Mouse (Mus musculus): Measurements from ENCODE around the gene Prdm16.

Gene Prdm16

DNA sequence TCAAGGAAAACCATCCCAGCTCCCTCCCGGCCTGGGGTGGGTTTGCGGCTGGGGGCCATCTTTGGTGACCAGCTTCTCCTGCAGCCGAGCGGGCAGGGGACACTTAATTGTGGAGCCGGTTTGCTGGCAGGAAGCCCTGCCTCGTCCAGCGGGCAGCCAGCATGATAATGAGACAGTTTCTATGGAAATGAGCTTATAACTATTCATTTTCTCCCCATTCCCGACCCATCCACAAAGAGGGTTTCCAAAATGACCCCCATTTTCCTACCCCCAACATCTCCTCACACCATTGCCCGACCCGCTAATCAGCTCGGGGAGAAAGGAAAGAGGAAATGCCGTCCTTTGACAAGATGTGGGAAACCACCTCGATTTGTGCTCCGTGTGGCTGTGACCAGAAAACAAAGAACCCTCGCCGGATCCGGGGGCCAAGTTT is 86.7 kb downstream of the Prdm16 start:
- DNase-seq (ENCODE audit: low read depth), result no peak

DNA sequence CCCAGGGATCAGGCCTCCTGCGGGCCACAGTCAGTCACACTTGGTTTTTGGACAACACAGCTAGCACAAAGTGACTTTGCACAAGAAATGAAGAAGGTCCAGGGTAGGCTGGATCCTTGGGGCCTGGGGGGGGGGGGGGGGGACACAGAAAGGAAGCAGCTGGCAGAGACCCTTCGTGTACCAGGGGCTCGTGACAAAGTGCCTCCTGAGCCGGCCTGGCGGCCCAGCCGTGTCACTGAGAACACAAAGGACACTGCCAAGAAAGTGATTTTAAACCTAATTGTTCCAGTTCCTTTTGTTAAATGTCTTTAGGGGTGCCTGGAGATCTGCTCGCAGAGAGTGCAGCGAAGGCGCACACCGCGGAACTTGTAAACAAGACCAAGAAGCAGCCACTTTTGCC is 87.2 kb downstream of the Prdm16 start:
- no peak for DNase-seq (ENCODE audit: low read depth)

DNA sequence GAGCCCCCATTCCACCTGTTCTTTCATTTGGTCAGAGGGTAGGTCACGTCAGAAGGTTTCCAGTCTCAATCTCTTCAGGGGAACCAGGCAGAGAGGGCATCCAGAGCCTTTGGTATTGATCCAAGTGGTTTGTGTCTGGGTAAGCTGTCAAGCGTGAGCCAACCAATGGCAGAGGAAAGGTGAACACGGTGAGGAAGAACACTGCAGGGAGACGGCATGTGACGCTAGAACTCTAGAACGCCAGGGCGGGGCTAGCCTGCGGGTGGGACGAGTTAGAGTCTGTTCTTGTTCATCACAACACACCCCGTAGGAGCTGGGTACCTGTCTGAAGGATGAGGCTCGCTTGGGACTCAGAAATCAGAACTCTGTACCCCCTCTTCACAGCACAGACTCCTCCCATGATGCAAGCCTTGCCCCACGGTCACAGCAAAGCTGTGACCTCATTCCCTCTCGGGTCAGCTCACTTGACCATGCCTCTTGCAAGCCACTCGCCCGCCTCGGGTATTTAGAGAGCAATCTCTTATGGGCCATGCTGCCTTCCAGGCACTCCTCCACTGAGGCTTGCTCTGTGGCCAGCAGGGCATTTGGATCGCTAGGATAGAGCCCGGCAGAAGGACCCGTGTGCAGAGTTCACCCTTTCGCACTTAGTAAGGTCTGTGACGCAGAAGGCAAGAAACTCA is 89.4 kb downstream of the Prdm16 start:
- no peak for DNase-seq (ENCODE audit: low read depth)

DNA sequence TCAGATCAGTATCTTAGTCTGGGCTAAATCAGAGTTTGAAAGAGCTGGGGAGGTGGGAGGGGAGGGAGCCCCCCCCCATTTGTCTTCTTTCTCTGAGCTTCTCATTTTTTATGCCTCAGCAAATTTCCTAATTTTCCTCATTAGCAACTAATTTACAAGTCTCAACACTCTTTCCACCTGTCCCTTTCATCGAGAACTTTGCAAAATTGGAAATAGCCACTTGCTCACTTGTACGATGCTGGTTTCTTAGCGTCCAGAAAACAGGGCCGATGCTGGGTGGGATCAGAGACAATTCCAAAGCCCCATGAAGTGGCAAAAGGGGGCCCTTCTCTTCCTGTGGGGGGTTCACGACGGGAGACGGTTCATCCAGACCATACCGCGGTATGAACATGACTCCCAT is 91.4 kb downstream of the Prdm16 start:
- DNase-seq (ENCODE audit: low read depth), result no peak

DNA sequence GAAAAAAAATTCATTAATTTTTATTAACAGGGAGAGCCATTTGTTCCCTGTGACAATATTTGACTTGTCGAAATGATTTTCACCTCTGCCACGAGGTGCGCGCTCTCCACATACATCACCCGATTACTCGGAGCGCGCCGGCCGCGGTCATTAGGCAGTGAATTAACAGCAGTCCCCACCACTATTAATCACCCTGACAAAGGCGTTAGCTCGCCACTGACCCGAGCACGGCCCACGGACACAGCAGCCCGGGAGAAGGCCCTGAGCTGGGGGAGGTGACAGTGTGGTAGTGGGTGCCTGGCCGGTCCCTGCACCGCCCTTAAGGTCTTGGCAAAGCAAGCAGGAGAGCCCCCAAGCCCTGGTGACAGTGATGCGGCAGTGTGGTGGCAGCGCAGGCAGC is 92.8 kb downstream of the Prdm16 start:
- no peak for DNase-seq (ENCODE audit: low read depth)

DNA sequence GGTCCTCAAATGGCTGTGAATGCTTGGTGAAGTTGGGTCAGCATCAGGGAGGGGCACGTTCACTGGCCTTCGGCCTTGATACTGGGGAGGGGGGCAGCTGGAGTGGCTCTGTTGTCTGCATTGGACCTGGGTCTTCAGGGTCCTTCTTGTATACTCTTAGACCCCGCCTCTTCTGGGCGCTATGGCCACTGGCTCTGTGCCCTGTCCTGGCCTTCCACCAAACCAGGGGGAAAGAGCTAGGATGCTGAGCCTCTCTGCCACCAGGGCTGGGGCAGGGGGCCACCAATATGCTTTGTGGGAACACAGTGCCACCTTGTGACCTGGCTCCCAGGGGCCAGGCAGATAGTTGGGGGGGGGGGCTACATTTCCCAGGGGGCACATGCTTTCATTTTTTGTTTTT is 93.5 kb downstream of the Prdm16 start:
- DNase-seq (ENCODE audit: low read depth), result no peak

DNA sequence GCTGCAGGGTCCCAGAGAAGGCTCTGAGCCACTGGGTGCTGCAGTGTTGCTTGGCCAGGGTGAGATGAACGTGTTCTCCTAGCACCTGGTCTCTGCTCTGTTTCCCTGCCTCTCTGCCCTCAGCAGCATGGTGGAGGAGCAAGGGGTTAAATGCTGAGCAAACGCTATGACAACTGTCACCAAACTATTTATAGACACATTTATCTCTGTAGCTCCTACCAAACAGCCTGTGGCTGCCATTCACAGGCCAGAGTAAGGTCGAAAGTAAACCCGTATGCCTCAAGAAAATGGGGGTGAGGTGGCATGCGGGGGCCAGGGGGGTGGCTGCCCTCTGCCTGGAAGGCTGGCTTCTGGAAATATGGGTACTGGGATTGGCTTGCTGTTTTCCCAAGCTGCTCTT is 94.1 kb downstream of the Prdm16 start:
- DNase-seq (ENCODE audit: low read depth), result no peak

DNA sequence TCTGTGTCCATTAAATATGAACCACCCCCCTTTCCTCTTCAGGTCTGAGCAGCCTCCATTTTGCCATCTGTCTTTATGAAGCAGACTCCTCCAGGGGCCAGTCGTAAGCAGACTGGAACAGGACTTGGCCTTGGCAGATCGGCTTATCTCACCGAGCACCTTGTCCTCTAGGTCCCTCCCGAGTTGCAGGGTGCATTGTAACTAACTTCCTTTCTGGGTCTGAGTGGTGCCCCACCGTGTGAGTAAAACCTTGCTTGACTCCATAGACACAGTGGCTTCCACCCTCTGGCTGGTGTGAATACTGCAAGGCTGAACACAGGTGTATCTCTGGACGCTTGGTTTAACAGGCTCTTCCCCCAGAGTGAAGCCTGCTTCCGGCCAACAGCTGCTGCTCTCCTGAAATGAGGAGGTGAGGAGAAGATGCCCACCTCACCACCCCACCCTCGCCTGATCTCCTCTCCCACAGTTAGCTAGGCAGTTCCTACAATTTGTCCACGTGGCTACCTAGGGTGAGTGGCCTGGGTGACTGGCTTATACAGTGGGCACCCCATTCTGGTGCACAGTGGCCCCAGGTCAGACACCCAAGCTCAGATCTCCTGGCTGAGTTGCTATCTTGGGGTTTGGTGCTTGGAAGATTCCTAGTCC is 94.9 kb downstream of the Prdm16 start:
- no peak for DNase-seq (ENCODE audit: low read depth)

DNA sequence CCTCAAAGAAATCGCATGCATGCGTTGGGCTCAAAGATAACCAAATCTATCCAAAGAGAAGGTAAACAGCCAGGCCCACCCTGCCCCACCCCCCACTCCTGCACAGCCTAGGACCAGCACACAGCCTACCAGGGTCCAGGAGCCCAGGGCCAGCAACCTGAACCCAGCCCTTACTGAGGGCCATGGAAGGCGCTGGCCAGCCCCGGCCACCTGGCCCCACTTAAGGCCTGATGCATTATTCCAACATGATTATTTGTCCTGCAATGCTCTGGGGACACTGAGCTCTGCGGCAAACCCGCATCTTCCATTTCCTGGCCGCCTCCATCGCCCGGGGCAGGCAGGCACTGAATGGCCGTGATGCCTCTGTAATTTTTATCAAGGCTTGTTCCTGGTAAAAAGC is 96.0 kb downstream of the Prdm16 start:
- no peak for DNase-seq (ENCODE audit: low read depth)

DNA sequence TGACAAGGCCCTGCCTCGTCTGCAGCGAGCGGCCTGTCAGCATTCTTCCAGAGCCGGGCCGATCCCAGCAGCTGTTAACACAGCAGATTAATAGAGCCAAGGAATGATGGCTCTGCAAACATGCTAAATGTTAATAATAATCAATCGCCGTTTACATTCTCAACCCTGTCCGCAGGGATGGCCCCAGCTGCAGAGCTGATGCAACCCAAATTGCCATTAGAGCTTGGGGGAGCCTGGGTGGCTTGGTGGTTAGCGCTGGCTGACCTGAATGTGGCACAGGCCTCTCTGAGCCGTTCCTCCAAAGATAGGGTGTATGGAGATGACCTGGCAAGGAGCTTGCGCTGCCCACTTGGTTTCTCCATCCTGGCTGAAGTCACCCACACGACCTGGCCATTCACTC is 97.0 kb downstream of the Prdm16 start:
- DNase-seq (ENCODE audit: low read depth), result no peak

DNA sequence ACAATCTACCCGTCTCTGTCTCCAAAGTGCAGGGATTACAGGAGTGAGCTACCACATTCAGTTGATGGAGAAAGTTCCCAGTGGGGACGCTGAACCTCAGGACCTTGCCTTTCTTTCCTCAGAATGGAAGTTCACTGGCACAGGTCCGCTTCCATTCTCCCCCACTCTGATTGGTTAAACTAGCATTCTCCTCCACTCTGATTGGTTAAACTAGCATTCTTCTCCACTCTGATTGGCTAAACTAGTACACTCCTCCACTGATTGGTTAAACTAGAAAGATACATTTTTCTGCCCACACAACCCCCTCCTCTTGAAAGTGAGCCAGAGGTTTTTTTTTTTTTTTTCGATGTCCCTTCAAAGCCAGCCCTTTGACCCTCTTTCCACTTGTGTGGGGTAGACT is 97.9 kb downstream of the Prdm16 start:
- DNase-seq (ENCODE audit: low read depth), result no peak

DNA sequence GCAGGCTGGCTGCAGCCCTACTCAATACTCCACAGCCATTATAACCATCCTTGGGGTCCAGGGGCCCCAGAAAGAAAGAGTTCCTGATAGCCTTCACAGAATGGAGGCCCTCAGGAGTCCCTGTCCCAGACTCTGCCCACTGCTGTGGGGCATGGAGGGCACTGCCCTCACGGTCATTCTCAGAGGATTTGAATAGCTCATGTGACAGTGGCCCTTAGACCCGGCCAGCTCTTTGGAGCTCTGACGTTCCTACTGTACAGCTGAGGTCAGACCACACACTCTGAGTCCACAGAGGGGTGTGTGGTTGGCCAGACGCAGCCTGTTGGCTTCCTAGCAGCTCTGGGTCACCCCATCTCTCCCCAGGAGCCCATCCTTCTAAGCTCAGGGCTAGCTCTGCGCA is 100.6 kb downstream of the Prdm16 start:
- DNase-seq (ENCODE audit: low read depth), result no peak

DNA sequence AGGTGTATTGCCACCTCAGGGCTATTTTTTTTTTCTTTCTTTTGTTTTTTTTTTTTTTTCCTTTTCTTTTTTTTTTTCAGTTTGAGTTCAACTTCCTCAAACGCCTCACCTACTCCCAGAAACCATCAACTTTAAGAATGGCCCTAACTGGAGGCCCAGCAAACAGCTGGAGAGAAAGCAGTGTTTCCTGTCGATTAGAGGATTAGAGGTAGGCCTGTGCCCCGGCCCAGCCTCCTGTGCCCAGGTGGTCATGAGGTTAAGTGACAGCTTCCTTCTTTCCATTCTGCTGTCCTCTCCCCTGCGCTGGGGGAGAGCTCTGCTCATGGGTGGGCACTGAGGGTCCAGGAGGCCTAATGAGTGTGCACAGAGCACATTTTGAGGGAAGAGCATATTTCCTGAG is 105.3 kb downstream of the Prdm16 start:
- no peak for DNase-seq (ENCODE audit: low read depth)

DNA sequence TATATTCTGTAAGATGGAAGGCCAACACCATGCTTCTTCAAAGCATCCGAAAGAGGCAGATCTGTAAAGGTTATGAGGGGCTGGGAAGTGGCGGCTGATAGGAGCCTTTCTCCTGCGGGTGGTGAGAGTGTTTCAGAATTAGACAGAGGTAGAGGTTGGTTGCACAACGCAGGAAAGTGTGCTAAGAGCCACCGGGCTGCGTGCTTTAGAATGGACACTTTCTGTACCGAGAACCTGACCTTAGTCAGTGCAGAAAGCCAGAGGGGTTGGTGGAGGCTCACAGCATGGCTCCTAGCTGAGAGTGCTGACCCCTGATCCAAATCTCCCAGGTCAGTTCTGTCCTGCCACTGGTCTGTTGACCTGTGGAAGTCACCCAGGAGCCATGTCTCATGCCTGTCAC is 106.3 kb downstream of the Prdm16 start:
- no peak for DNase-seq (ENCODE audit: low read depth)

DNA sequence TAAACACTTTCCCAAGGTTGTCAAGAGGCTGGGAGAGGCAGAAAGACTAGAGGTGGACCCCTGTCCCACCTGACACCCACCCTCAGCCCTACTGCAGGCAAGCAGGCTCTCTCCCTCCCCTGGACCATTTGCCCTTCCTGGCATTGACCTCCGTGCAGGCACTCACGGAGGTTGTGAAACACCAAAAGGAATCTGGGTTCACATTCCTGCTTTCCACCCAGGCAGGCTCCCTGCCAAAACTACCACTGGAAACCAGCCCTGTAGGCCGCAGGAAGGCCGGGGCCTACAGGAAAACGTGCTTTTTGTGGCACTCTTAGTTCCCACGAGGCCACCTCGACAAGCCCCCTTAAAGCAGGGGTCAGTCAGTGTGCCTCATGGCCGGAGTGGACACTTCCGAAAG is 109.2 kb downstream of the Prdm16 start:
- no peak for DNase-seq (ENCODE audit: low read depth)

DNA sequence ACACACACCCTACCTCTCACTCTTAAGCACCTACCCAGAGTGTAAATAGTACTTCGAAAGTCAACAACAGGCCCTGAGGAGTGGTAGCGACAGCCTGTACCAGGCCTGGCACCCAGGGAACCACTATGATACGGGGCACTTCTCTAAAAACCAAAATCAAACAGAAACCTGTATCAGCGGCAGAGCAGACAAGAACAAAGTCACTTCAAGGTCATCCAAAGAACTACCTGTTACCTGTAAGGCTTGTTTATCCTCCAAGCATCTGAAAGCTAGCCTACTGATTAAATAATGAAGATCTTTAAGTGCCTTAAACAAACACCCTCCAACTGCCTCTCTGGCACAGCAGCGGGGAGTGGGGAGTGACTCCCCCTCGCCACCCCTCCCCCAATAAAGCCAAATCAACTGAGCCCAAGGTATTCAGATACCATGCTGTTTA is 110.3 kb downstream of the Prdm16 start:
- no peak for DNase-seq (ENCODE audit: low read depth)

DNA sequence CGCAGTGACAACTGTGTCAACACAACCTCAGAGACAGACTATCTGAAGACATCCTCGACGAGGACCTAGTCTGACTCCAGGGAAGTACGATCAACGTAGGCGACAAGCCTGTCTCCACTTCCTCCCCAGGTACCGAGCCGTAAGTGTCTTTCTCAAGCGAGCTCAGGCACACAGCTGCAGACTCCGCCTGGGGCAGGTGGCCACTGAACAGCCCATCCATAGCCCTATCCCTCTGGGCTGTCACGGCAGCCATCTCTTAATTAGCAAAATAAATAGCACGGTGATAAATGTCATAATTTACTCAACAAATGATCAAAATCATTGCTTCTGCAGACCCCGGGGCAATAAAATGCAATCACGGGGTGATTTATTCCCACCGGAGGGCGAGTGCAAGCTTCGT is 112.8 kb downstream of the Prdm16 start:
- no peak for DNase-seq (ENCODE audit: low read depth)

DNA sequence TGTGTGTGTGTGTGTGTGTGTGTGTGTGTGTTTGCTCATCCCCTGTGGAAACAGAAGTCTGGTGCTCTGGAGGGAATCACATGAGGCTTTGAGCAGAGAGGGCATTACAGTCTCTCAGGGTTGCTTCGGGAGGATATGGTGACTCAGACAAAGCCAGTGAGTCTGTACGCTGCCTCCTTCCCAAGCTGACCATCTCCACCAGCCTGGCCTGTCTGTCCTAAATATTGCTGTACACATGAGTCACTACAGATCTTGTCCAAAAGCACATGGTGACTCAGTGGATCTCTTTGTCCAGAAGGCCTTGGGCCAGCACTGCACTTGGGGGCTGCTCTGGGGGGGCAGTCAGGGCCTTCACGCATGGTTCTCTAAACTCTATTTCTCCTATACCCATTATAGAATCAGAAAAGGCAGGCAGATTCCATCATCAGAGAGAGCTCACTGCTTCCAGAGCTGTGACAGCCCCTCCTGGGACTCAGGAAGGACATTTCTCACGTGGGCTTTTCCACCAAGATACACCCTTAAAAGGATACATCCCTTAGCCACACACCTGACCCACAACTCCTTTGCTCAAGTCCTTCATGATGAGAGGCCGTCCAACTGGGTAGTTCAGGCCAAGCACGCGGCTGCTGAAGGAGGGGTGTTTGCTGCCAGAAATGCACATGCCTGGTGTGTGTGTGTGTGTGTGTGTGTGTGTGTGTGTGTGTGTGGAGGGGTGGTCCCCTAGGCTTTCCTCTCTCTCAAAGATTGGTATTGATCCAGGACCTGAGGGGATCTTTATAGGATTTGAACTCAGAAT is 114.6 kb downstream of the Prdm16 start:
- no peak for DNase-seq (ENCODE audit: low read depth)

DNA sequence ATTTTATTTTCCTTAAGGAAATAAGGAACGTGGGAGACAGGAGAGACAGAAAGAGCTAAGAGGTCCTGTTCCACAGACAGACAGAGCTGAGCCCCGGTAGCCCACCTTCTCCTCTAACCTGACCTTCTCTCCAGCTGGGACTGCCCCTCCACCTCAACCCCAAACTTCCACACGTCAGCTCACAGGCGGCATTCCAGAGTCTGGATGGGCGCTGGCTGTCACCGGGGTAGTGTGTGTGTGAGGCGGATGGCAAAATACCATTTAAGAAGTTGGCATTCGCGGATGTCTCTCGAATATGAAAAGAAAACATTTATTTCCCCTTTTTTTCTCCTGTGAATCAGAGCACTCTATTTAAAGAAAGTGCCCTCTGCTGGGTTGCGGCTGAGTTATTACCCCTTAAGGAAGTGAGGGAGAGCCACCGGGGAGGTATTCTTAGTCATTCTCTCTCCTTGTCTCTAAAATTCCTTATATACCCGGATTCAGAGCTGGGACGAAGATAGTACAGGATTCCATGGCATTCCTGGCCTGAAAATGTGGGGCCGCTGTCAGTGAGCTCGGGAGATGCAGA is 117.1 kb downstream of the Prdm16 start:
- DNase-seq (ENCODE audit: low read depth), result no peak

DNA sequence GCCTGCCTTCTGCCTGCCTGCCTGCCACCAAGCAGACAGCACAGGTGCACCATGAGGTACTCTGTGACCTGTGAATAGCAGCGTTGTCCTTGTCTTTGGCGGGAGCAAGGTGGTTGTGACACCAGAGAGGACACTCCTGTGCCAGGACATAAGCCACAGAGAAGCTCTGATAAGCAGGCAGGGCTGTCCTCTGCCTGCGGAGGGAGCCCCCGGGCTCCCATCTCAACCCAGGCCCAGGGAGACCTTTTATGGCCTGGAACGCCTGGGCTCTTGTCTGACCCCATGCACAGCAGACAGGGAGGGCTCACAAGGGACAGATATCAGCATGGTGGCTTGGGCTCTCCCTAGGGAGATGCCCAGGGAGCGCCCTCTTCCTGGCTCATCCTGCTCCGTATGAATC is 118.7 kb downstream of the Prdm16 start:
- DNase-seq (ENCODE audit: low read depth), result no peak

DNA sequence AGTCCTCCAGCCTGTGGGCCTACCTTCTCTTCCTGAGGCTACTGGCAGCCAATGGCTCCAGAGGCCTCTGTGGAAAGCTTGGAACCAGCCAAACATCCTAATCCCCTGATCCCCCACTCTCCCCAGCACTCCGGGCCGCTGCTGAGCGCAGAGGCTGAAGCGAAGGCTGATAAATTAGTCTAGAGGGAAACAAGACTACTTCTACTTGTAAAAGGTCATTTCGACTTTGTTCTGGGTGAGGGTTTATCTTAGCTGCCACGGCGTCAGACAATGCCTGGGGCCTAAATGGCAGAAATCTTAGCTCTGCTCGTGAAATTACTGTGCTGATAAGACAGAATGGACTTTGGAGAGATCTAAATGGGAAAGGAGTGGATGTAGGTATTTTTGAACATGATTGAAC is 120.2 kb downstream of the Prdm16 start:
- DNase-seq (ENCODE audit: low read depth), result no peak

DNA sequence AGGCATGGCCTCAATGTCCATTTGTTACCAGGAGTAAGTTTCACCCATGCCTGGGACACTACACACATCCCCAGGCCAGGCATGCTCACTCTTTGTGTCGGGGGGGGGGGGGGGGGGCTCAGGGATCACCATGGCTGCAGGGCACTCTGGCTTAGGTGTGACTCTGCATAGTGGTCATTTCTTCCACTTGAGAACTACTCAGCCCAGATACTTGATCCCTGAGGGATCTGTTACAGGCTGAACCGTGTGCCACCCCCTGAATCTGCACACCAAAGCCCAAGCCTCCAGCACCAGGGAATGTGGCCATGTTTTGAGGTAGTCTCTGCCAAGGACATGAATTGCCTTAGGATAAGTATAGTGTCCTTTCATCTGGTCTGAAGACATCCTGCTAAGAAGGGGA is 123.0 kb downstream of the Prdm16 start:
- no peak for DNase-seq (ENCODE audit: low read depth)

DNA sequence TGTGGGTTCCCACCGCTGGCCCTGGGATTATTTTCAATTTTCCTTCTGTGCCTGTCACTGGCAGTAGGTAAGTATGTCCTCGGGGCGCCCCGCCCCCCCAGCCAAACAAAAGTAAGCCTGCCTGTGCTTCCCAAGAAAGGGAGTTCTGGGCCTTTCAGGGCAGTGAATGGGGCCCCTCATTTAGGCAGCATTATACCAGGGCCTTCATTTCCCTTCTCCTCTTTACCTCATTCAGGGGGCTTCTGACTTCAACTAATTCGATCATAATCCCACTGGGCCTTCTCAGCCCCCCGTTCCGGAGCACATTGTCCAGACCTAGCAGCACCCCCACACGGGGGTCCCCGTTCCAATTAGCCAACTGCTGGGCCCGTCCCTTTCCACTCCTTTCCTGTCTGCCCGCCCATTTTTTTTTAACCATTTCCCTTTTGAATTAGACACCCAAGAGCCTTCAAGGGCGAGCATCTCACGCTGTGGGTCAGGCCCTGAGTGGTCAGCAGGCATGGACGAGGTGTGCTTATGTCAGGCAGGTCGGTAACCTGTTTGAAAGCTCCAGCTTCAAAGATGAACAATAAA is 124.1 kb downstream of the Prdm16 start:
- no peak for DNase-seq (ENCODE audit: low read depth)

Measured in induced T-regulatory cell, adult 2 months (primary cell).